21 mouse cellular contexts compared by ENCODE assay signal in genomic region chr14:67123300-67123699, GRCm38 (mm10).
DNase-seq lines count a peak whose midpoint lies in the region; ATAC-seq and TF ChIP-seq lines count a peak whose summit lies in the region.
"Had no signal": no experiment of that assay in that cellular context is flagged by ENCODE, and none has a peak within 500 bp of the region (broad histone marks: within the 10 kb centered on the region; RNA-seq: fewer than 3 reads in every experiment).

No protein-coding gene starts in this region.

- no peak overlapping the region for H3K4me2 ChIP-seq in forebrain, postnatal 0 days (ENCODE audit: low read depth)
- H3K4me2 ChIP-seq in forebrain, embryonic 15.5 days (replicated peaks) = no peak overlapping the region
- no peak overlapping the region for H3K4me2 ChIP-seq in hindbrain, embryonic 13.5 days
- H3K4me2 ChIP-seq: limb, embryonic 12.5 days; liver, embryonic 12.5 days; midbrain, embryonic 15.5 days; stomach, embryonic 15.5 days had no signal

- peaks cover 3% of the 10 kb centered on the region; the same call in 1 of the 2 replicates for H3K4me1 ChIP-seq in forebrain, postnatal 0 days (ENCODE audit: insufficient read depth)
- peaks cover 23% of the 10 kb centered on the region for H3K4me1 ChIP-seq in forebrain, embryonic 15.5 days
- peaks cover 14% of the 10 kb centered on the region for H3K4me1 ChIP-seq in hindbrain, embryonic 13.5 days (replicated peaks)
- H3K4me1 ChIP-seq: limb, embryonic 12.5 days; liver, embryonic 12.5 days; megakaryocyte, embryonic 14.5 days had no signal

- no peak overlapping the region for H3K27ac ChIP-seq in forebrain, postnatal 0 days (ENCODE audit: low read depth, low read length)
- no peak overlapping the region for H3K27ac ChIP-seq in forebrain, embryonic 15.5 days (replicated peaks)
- H3K27ac ChIP-seq in left cerebral cortex, adult 2 months = peak overlapping the region; percentile 53; the same call in 1 of the 2 replicates
- H3K27ac ChIP-seq in hindbrain, embryonic 13.5 days = no peak overlapping the region
- H3K27ac ChIP-seq: heart, adult 2 months; hindbrain, postnatal 0 days; limb, embryonic 12.5 days; liver, embryonic 12.5 days; midbrain, embryonic 15.5 days; stomach, embryonic 15.5 days had no signal

- no peak for ATAC-seq in forebrain, postnatal 0 days
- ATAC-seq in forebrain, embryonic 15.5 days (replicated peaks) = no peak
- ATAC-seq in hindbrain, embryonic 13.5 days (ENCODE audit: low FRiP score) = no peak
- ATAC-seq: hindbrain, postnatal 0 days; liver, embryonic 12.5 days; midbrain, embryonic 15.5 days had no signal

- DNase-seq in forebrain, postnatal 0 days = peak; percentile 47
- peak; percentile 53 for DNase-seq in brain, embryonic 14.5 days (ENCODE audit: low read depth)
- DNase-seq in left cerebral cortex, adult 2 months (ENCODE audit: extremely low spot score in 1 of 2, low spot score in 2 of 2) = peak; percentile 47 to 56
- peak; percentile 84 to 91 for DNase-seq in right cerebral cortex, postnatal 10 days (ENCODE audit: low spot score in 2 of 2)
- no peak for DNase-seq in adrenal gland, postnatal 10 days
- DNase-seq in adrenal gland, postnatal 14 days = no peak
- DNase-seq: cerebellum, adult 9-11 months; gastrocnemius, postnatal 25 days; heart, adult 2 months; heart, postnatal 4 days; kidney, adult 11 months; lung, adult 2 months had no signal

- no peak overlapping the region for H3K9ac ChIP-seq in forebrain, postnatal 0 days
- no peak overlapping the region for H3K9ac ChIP-seq in forebrain, embryonic 15.5 days (replicated peaks)
- H3K9ac ChIP-seq in hindbrain, embryonic 13.5 days = no peak overlapping the region
- H3K9ac ChIP-seq: limb, embryonic 12.5 days; liver, embryonic 12.5 days; midbrain, embryonic 15.5 days; stomach, embryonic 15.5 days had no signal

- H3K4me3 ChIP-seq in forebrain, postnatal 0 days (ENCODE audit: low read depth, low read length) = no peak overlapping the region
- H3K4me3 ChIP-seq in forebrain, embryonic 15.5 days = no peak overlapping the region
- H3K4me3 ChIP-seq in left cerebral cortex, adult 2 months = no peak overlapping the region
- H3K4me3 ChIP-seq in hindbrain, embryonic 13.5 days = no peak overlapping the region
- H3K4me3 ChIP-seq: heart, adult 2 months; limb, embryonic 12.5 days; liver, embryonic 12.5 days; megakaryocyte, embryonic 14.5 days; midbrain, embryonic 15.5 days; stomach, embryonic 15.5 days had no signal

- WGBS in forebrain, postnatal 0 days = 50% methylated on average over 7 of the region's 7 CpGs
- WGBS in forebrain, embryonic 15.5 days = 59% methylated on average over 7 of the region's 7 CpGs
- WGBS in hindbrain, embryonic 13.5 days = 81% methylated on average over 7 of the region's 7 CpGs

- H3K27me3 ChIP-seq in forebrain, postnatal 0 days (ENCODE audit: insufficient read depth, low read length) = no peaks in the 10 kb centered on the region
- H3K27me3 ChIP-seq in forebrain, embryonic 15.5 days = no peaks in the 10 kb centered on the region
- no peaks in the 10 kb centered on the region for H3K27me3 ChIP-seq in hindbrain, embryonic 13.5 days
- H3K27me3 ChIP-seq: limb, embryonic 12.5 days; midbrain, embryonic 15.5 days; stomach, embryonic 15.5 days had no signal

- TF ChIP-seq POLR2A in brain, embryonic 14.5 days (IDR thresholded peaks at IDR 0.05; ENCODE audit: borderline replicate concordance, extremely low read depth, insufficient read depth, insufficient read length, poor library complexity, severe bottlenecking) = no peak

- H3K9me3 ChIP-seq in forebrain, postnatal 0 days (ENCODE audit: low read length) = no peaks in the 10 kb centered on the region
- no peaks in the 10 kb centered on the region for H3K9me3 ChIP-seq in forebrain, embryonic 15.5 days
- no peaks in the 10 kb centered on the region for H3K9me3 ChIP-seq in hindbrain, embryonic 13.5 days
- H3K9me3 ChIP-seq: G1E; limb, embryonic 12.5 days; liver, embryonic 12.5 days; midbrain, embryonic 15.5 days; stomach, embryonic 15.5 days had no signal

- no peaks in the 10 kb centered on the region for H3K36me3 ChIP-seq in forebrain, postnatal 0 days (ENCODE audit: insufficient read depth)
- no peaks in the 10 kb centered on the region for H3K36me3 ChIP-seq in forebrain, embryonic 15.5 days
- H3K36me3 ChIP-seq in hindbrain, embryonic 13.5 days = no peaks in the 10 kb centered on the region
- H3K36me3 ChIP-seq: G1E; limb, embryonic 12.5 days; liver, embryonic 12.5 days; midbrain, embryonic 15.5 days; stomach, embryonic 15.5 days had no signal

- no peak for TF ChIP-seq CTCF in forebrain, postnatal 0 days (IDR thresholded peaks at IDR 0.05; ENCODE audit: low read depth)
- no peak for TF ChIP-seq CTCF in brain, embryonic 14.5 days (IDR thresholded peaks at IDR 0.05; ENCODE audit: borderline replicate concordance, extremely low read depth, insufficient read depth, insufficient read length)
- TF ChIP-seq CTCF in left cerebral cortex, adult 2 months (IDR thresholded peaks at IDR 0.05) = no peak

- intact Hi-C loops in left cerebral cortex, adult 2 months (cut with DNase I) = loop anchor here (1.0 kb wide), 1 partner anchor 18 kb away; no protein-coding TSS in a partner anchor

Comparison
In these comparisons a context has a peak if more than half of its experiments do, and no peak if none do; other contexts are left out.
1. DNase-seq: peak in forebrain, postnatal 0 days (single experiment), brain, embryonic 14.5 days (single experiment), left cerebral cortex, adult 2 months (2 of 2) and right cerebral cortex, postnatal 10 days (2 of 2); none in adrenal gland, postnatal 10 days (single experiment) and adrenal gland, postnatal 14 days (single experiment).